Mouse (Mus musculus): Measurements from ENCODE around the gene Sf3b5.

DNA sequence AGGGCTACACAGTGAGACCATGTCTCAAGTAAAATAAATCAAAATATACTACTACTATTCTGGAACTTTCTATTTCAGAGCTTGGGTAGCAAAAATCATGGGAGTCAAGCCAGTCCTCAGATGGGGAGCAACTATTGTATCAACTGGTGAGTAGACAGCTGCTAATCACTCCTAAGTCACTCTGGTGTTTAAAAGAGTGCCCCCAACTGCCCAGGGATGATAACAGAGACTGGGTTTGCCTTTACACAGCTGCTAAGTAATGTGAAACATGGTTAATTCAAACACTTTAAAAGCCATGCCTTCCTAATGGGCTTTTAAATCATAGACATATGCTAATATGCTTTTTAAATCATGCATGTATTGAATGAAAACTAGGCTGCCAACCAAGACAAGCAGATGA lies 42.9 kb upstream of the Sf3b5 start:
- TF ChIP-seq EP300 (IDR thresholded peaks at IDR 0.05; ENCODE audit: low read depth) (peak; percentile 78), CTCF (IDR thresholded peaks at IDR 0.05; ENCODE audit: low read depth) (no peak; the same call in 1 of the 2 replicates)
